Mouse (Mus musculus) c-Kit-negative CD71-positive TER-119-positive erythroid progenitor cells, embryonic 14.5 days (primary cell): ENCODE data around the gene Tarbp2.

Experiments used
- DNase-seq: peaks from one replicate; pipeline ENCODE4 v3.0.0-alpha.2; 2013; ENCODE audit warnings: low read depth, low spot score

Gene Tarbp2

DNA sequence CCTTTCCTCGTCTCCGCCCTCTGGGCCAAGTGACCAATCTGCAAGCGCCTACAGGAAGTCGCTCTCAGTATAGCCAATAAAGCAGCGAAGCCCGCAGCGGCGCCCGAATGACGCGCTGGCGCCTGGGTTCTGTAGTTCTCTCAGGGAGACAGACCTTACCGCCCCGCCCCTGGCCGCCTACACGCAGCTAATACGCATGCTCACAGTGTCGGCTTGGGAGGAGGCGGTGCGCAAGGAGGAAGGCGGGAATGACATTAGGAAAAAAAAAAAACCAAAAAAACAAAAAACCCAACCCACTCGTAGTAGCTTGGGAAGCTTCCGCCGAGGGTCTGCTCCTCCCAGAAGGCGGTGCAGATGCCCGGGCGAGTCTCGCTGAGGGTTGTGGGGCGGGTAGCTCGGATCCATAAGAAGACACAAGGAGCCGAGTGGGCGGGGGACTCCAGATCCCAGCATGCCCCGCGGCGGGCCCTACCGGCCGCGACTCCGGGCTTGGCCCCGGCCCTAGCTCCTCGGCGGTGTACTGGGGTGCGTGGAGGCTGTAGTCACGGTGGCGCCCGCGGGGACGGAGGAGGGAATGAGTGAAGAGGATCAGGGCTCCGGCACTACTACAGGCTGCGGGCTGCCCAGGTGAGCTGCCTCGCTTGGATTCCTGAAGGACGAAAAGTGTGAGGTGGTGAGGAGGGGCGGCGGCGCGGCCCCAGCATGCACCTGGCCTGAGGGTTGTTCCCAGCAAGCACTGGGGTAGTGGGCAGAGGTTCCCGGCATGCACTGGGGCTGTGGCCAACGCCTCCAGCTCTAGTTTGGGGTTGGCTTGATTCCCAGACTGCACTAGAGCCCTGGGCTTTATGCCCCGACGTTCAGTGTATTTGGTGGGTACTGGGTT, at the start of gene Tarbp2:
Gene Tarbp2, plus strand, starts transcription at position 217 of the 883 bp plus-strand sequence.
- DNase-seq: peak; percentile 100

DNA sequence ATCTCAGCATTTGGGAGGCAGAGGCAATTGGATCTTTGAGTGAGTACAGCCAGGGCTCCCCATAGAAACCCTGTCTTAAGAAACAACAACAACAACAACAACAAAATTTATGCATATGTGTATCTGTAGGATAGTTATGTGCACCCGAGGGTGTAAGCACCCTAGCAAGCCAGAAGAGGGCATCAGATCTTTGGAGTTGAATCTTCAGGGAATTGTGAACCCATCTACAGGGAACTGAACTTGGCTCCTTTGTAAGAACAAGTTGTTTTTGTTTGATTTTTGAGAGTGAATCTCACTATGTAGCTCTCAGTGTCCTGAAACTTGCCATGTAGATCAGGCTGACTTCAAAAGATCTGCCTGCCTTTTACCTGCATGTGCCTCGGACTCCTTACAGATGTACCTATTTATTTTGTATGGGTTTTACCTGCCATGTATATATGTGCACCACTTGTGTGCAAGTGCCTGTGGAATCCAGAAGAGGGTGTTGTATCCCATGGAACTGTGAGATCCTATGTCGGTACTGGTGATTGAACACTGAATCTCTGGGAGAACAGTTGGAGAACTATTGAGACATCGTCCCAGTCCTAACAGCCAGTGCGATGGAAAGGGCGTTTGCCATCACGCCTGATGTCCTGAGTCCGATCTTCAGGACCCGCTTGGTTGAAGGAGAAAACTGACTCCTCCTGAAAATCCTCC, 49.2 kb upstream of the Tarbp2 start:
- DNase-seq: no peak

DNA sequence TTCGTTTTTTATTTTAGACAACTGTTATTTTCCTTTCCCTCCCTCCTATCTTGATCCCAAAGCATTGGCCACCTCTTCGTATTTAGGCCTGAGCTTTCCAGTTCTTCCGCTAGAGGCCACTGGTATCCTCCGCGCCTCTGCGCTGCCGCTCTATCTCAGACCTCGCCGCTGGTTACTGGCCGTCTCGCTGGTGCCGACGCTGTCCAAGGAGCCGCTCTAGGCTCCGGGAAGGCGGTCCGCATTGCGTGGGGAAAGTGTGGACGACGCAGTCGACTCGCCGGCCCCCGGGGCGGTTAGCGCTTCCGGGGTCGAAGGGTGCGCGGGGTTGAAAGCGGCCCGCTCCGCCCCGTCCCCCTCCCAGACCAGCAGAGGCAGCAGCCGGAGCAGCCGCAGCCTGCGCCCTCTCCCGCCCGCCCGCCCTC, 47.8 kb upstream of the Tarbp2 start, which contains the start of gene Pcbp2:
Gene Pcbp2, plus strand, starts transcription at position 357 of the 422 bp plus-strand sequence.
- DNase-seq: peak; percentile 88

DNA sequence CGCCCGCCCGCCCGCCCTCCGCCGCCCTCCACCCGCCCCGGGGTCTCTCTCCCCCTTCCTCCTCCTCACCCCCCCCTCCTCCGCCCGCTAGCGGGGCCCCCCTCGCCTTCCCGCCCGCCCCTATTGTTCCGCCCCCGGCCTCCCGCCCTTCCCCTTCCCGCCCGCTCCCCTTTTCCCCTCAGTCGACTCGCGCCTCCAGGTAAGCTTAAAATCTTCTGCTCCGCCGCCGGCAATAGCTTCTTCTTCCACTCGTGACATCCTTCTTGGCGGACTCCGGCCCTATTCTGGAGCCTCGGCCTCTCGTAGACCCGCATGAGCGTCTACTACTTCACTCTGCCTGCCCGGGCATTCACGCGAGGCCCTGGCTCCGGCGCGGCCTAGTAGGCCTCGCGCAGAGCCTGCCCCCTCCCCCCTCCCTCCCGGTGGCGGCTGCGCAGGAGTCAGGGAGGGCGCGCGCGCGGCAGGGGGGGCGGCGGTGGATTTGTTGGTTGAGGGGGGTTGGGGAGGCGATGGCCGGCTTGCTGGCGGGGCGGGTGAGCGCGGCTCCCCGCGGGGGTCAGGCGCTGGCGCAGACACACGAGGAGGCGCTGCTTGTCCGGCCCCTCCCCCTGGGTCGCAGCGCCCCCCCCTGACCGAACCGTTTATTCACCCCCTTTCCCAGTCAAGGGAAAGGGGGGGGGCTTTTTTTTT, 47.2 kb upstream of the Tarbp2 start:
- DNase-seq: no peak

DNA sequence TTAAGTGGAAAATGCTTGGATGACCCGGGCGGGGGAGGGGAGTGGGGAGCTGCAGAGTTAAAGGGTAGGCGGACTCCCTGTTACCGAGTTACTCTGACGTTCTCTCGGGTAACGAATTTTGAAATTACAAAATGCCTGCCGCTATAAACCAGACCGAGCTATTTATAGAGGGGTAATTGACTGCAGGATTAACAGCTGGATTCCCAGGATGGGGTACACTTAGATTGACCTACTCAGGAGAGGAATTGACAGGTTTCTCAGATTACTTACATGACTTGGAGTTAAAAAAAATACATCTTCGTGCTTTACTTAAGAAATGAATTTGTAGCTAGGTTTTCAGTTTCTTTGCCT, 46.7 kb upstream of the Tarbp2 start:
- DNase-seq: no peak

DNA sequence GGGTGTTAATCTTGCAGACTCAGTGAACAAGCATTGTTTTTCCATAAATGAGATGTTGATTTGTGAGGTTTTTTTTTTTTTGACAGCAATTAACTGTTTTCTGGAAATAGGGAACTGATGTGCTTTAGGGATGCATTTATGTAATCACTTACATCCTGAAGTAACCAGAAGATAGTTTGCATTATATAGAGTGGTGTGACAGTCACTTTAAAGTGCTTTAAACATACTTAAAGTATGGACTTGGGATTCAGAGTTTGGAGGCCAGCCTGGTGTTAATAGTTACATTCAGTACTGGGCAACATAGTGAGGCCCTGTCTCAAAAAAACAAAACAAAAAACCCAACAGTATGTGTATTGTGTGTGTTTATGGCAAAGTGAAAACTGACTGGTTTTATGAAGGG, 46.3 kb upstream of the Tarbp2 start:
- DNase-seq: no peak

DNA sequence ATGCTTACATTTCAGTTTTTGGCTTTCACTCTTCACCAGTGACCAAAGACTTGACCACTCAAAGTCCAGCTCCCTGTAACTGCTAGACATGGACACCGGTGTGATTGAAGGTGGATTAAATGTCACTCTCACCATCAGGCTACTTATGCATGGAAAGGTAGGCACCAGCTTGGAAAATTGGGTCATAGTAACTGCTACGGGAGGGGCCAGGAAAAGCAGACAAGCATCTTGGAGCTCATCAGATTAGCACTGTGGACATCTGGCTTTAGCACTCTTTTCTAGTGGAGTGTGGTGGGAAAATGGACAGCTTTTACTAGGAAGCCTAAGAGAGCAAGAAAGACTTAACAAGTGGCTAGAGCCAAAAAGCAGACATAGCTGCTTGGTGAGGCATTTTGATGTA, 44.7 kb upstream of the Tarbp2 start:
- no peak for DNase-seq

DNA sequence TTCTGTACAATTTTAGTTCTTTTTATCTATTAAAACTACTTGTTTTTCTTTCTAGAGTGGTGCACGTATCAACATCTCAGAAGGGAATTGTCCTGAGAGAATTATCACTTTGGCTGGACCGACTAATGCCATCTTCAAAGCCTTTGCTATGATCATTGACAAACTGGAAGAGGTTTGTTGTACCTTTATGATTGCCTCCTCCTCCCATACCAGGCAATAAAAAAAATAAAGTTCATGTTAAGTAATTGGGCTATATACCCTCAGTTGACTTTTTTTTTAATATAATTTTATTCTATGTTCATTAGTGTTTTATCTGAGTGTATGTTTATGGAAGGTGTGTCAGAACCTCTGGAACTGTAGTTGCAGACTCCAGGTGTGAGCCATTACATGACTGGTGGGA, 43.5 kb upstream of the Tarbp2 start:
- no peak for DNase-seq

DNA sequence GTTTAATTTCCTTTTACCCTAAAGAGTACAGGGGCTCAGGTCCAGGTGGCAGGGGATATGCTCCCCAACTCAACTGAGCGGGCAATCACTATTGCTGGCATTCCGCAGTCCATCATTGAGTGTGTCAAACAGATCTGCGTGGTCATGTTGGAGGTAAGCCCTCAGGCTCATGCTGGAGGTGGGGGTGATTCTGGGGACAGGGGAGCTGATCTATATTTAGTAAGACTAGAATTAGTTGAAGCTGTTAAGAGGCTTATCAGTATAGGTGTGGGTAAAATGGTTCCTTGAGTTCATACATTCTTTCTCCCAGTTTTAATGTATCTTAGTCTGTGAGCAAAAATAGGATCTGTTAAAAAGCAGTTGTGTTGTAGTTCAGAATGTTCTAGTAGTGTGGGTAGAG, 34.9 kb upstream of the Tarbp2 start:
- no peak for DNase-seq

DNA sequence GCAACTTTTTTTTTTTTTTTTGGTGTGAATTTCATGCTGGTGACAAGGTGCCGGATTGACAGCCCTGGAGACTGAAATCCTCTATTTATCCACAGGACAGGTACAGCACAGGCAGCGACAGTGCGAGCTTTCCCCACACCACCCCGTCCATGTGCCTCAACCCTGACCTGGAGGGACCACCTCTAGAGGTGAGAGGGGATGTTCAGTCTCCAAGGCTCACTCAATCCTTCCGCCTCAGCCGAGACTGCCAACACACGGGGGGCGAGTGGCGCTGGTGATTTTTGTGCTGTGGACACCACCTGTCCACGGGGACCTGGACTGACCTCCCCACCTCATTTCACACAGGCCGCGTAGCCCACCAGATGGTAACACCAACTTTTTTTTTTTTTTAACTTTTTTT, 32.1 kb upstream of the Tarbp2 start:
- no peak for DNase-seq

DNA sequence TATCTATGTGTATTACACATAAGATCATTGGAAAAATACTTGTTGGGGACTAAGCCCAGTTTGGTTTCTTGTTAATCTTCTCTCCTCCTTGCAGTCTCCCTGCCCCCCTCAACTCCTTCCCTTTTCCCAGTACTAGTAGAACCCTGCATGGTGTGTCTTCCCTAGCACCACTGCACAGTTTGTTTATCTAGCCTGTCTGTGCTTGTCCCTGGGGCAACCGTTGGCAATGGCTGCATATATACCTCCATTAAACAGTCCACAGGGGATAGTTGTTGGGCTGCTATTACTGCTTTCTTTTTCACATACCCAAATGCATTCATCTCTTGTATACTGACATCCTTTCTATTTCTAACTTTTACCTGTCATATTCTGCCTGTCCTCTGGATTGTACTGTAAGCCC, 30.3 kb upstream of the Tarbp2 start:
- no peak for DNase-seq

DNA sequence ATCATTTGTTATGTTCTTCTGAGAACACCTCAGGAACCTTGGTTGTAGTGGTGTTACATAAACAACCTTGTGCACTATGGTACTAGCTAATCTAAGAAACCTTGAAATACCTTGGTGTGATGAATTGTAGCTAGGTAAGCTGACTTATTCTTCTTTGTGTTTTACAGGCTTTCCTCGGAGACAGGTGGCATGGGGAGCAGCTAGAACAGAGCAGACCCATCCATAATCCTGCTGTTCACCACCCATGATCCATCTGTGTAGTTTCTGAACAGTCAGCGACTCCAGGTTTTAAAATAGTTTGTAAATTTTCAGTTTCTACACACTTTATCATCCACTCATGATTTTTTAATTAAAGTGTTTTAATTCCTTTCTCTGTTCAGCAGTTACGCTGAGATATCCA, 19.7 kb upstream of the Tarbp2 start:
- no peak for DNase-seq

DNA sequence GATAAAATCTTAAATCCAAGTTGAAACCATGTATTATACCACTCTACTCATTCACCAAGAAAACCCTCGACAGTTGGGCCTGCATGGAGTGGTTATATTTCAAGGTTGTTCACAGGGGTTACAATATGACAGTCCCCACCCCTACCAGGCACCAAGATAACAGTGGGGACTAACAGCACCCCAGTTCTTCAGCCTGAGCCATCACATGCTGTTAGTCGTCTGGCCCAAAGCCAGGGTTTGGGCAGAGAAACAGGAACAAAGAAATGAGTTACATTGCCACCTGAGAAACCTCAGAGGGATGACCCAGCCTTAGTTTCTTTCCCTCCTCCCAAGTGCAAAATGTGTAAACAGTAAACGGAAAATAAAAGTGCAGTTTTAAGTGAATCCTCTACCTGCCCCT, 18.6 kb upstream of the Tarbp2 start:
- DNase-seq: no peak

DNA sequence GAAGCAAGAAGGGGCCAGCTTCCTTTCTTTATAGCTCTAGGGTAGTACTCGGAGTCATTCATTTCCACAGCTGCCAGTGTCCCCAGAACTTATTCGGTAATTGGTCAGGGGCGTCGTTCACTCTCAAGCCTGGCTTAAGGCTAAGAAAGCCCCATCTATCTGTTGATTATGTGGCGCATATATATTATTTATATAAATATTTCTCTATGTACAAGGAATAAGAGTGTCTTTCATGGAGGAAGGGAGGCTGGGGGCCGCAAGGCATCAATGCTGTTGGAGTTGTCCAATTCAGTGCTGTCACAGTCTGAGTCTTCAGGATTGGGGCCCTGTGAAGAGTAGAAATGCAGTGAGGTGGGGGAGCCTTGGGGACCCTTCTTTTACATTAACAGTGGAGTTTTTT, 18.1 kb upstream of the Tarbp2 start:
- no peak for DNase-seq

DNA sequence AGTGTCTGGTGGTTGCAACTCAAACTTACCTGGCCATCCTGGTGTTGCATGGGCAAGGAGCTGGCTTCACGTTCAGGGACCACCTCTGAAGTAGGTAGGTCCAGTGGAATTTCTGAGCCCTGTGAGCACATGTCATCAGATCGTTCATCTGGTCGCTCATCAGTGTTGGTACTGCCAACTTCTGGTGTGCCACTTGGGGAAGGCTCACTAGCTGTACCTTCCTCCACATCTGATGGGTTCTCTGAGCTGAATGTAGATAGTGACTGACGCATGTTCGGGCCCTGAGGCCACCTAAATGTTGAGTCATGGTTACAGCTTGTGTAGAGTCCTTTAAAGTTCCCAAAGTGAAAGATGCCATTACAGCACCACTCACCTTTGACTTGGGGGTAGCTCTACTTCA, 17.5 kb upstream of the Tarbp2 start:
- no peak for DNase-seq

DNA sequence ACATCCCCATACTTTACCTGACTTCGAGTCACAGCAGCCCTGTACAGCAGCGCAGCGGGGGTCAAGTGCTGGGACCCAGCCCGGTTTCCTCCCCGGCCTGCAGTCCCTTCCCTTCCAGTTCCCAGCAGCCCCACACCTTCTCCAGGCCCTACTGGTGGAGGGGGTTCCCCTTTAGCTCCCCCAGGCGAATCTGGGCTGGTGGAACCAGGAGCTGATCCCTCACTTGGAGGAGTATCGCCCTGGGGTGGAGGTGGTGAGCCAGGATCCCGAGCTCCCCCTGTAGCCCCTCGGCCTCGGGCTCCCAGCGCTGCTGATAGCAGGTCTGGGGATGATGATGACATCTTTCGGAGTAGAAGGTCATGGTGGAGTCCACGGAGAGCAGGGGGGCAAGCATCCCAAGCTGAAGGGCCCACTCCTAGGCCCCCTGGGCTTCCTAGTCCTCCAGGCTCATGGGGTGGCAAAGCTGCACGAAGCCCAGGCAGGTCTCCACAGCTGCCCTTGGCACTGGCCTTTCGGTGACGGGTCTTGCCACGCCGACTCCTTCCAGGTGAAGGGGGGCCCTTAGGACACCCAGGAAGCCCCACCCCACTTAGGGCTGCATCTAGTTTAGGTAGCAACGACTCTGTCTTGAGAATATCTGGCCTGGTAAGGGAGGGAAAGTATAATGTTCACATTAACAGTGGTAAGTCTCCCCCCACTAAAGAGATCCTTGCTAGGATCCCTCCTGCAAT, 16.7 kb upstream of the Tarbp2 start:
- DNase-seq: no peak

DNA sequence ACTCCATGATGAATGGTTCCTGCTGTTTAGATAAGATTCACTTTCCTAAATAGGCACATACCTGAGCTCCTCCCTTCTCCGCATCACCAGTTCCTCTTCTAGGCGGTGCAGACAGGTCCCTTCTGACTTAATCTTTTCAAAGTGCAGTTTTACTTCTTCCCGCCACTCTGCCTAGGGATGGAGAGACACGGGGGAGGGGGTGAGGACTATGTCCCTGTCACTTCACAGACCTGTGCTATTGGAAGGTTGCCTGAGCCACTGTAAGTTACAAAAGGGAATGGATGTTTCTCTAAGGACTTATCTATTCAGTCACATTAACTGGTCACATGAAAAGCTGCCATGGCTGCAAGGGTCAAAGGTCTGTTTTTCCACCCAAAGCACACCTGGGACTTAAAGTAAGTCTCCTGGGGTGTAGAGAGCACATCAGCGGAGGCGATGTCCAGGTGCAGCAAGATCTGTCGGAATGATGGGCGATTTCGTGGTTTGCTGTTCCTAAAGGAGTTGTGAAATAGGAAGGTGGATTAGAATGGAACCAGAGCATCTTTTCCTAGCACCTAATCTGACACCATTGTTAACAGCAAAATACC, 15.6 kb upstream of the Tarbp2 start:
- DNase-seq: no peak

DNA sequence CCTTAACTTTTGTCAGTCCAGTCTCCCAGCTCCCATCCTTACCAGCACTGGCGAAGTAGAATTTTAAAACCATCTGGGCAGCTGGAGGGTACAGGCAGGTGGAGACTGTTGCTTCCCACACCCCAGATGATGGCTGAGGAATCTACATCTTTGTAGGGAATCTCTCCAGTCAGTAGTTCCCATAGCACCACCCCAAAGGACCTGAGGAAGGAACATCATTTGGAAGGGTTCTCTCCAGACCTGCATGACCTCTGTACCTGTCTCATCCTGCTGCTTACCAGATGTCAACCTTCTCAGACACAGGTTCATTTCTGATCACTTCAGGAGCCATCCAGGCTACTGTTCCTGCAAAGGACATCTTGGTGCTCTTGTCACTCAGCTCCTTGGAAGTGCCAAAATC, 14.5 kb upstream of the Tarbp2 start, which contains the start of gene Gm10337:
Gene Gm10337, plus strand, starts transcription at position 276 of the 400 bp plus-strand sequence.
- DNase-seq: no peak

DNA sequence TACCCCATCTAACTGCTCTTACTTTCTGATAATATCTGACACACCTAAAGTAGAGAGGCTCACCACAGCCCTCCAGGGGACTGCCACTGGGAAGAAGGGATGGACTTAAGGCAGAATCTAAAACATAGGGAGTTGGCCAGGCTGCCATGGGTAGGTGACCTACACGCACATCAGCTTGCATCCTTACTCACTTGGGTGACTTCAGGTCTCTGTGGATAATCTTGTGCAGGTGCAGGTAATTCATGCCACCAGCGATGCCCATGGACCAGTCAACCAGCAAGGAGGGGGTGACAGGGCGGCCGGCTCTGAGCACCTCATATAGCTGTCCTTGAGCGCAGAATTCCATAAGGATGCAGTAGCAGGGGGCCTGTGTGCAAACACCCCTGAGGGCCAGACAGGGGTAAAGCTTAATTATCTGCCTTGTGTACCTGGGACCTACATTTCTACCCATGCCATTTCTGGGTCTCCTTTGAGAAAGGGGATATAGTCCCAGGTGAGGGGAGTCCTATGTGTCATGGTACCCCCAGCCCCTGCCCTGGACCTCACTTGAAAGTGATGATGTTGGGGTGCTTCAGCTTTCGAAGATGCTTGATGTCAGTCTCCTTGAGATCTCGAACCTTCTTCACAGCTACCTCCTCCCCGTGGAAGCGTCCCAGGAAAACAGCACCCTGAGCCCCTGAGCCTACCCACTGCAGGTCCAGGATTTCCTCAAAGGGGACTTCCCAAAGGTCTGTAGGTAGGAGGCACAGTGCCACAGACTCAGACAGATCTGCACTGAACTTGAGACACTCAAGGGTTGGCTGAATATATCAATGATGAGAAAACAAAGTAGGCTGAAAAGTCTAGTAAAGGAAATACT, 13.8 kb upstream of the Tarbp2 start:
- no peak for DNase-seq

DNA sequence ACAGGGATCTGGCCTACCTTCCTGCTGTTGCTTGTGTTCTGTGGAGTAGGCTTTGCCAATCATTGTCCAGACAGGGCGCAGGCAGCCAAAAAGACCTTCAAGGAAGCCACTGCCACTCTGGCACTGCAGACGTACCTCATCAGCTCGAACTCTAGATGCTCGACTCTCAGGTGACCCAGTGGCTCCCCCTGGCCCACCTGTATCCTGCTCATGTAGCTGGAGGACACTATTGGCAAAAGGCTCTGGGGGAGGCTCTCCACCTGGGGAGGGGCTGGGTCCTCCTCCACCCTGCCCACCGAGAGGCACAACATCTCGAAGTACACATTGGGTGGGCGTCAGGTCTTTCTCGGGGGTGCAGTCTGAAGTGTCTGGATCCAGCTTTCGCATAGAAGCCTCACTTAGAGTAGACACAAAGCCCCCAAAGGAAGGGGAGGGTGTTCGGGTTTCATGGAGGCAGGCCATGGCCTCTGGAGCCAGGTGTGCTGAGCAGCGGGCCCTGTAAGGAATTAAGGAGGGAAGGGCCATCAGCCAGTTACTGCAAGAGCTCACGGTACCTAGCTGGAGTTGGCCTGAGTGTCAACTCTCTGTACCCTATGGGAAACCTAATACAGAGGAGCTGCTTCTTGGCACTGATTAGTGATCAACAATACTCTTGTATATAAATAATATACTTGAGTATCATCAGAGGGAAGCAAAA, 12.8 kb upstream of the Tarbp2 start:
- no peak for DNase-seq
